Mouse (Mus musculus): ENCODE measurements around the gene Pard3. TPM values are rescaled to one million over a fixed set of nuclear protein-coding genes. Genes with fewer than 3 reads are reported as not detected.
A peak's percentile ranks its signal among the peaks of the same experiment; 100 is the strongest.

The Pard3 gene
- polyA plus RNA-seq, 1 experiment from 2014 or later: 22.7 TPM

- H3K27ac ChIP-seq (ENCODE audit: low read depth, low read length): no peak overlapping the region
- WGBS: 91% methylated on average over 5 of the region's 5 CpGs
- no peak overlapping the region for H3K9ac ChIP-seq (replicated peaks; ENCODE audit: low read depth, low read length)
- H3K27me3 ChIP-seq (ENCODE audit: control insufficient read depth, insufficient read depth, low read length): no peaks in the 10 kb centered on the region
- no peak overlapping the region for H3K4me2 ChIP-seq (ENCODE audit: low read depth, low read length)
- no peak for ATAC-seq (ENCODE audit: low read depth)
- no peak overlapping the region for H3K4me3 ChIP-seq (ENCODE audit: low read depth, low read length)
- no peaks in the 10 kb centered on the region for H3K4me1 ChIP-seq (ENCODE audit: control insufficient read depth, insufficient read depth, low read length)
- no peaks in the 10 kb centered on the region for H3K9me3 ChIP-seq (ENCODE audit: control insufficient read depth, low read length)
- no peaks in the 10 kb centered on the region for H3K36me3 ChIP-seq (ENCODE audit: control insufficient read depth, insufficient read depth, low read length)
Observed at GRCm38 (mm10) chr8:127173483-127173882, 109.8 kb downstream of the Pard3 start.

- H3K4me2 ChIP-seq (ENCODE audit: low read depth, low read length): no peak overlapping the region
- H3K27ac ChIP-seq (ENCODE audit: low read depth, low read length): no peak overlapping the region
- no peak for ATAC-seq (ENCODE audit: low read depth)
- 90% methylated on average over 6 of the region's 6 CpGs for WGBS
- no peak overlapping the region for H3K9ac ChIP-seq (replicated peaks; ENCODE audit: low read depth, low read length)
- H3K9me3 ChIP-seq (ENCODE audit: control insufficient read depth, low read length): no peaks in the 10 kb centered on the region
- no peaks in the 10 kb centered on the region for H3K4me1 ChIP-seq (ENCODE audit: control insufficient read depth, insufficient read depth, low read length)
- no peak overlapping the region for H3K4me3 ChIP-seq (ENCODE audit: low read depth, low read length)
- H3K27me3 ChIP-seq (ENCODE audit: control insufficient read depth, insufficient read depth, low read length): no peaks in the 10 kb centered on the region
- H3K36me3 ChIP-seq (ENCODE audit: control insufficient read depth, insufficient read depth, low read length): no peaks in the 10 kb centered on the region
Observed at GRCm38 (mm10) chr8:127174411-127174810, 110.7 kb downstream of the Pard3 start.

GRCm38 (mm10) chr8:127175160-127175836 is 111.6 kb downstream of the Pard3 start:
- H3K27ac ChIP-seq (ENCODE audit: low read depth, low read length): no peak overlapping the region
- H3K4me3 ChIP-seq (ENCODE audit: low read depth, low read length): no peak overlapping the region
- no peak for ATAC-seq (ENCODE audit: low read depth)
- no peak overlapping the region for H3K4me2 ChIP-seq (ENCODE audit: low read depth, low read length)
- 57% methylated on average over 6 of the region's 6 CpGs for WGBS
- H3K9ac ChIP-seq (replicated peaks; ENCODE audit: low read depth, low read length): no peak overlapping the region
- no peaks in the 10 kb centered on the region for H3K9me3 ChIP-seq (ENCODE audit: control insufficient read depth, low read length)
- no peaks in the 10 kb centered on the region for H3K27me3 ChIP-seq (ENCODE audit: control insufficient read depth, insufficient read depth, low read length)
- H3K4me1 ChIP-seq (ENCODE audit: control insufficient read depth, insufficient read depth, low read length): no peaks in the 10 kb centered on the region
- H3K36me3 ChIP-seq (ENCODE audit: control insufficient read depth, insufficient read depth, low read length): no peaks in the 10 kb centered on the region

GRCm38 (mm10) chr8:127178634-127179033 is 114.9 kb downstream of the Pard3 start:
- Histone ChIP-seq H3K27me3 (ENCODE audit: control insufficient read depth, insufficient read depth, low read length) (no peaks in the 10 kb centered on the region), H3K4me1 (ENCODE audit: control insufficient read depth, insufficient read depth, low read length) (no peaks in the 10 kb centered on the region), H3K9ac (replicated peaks; ENCODE audit: low read depth, low read length) (no peak overlapping the region), H3K9me3 (ENCODE audit: control insufficient read depth, low read length) (no peaks in the 10 kb centered on the region), H3K4me3 (ENCODE audit: low read depth, low read length) (no peak overlapping the region), H3K36me3 (ENCODE audit: control insufficient read depth, insufficient read depth, low read length) (no peaks in the 10 kb centered on the region), H3K4me2 (ENCODE audit: low read depth, low read length) (no peak overlapping the region), H3K27ac (ENCODE audit: low read depth, low read length) (no peak overlapping the region)
- 50% methylated on average over 4 of the region's 4 CpGs for WGBS
- peak; percentile 71; the same call in 1 of the 2 replicates for ATAC-seq (ENCODE audit: low read depth)

DNA sequence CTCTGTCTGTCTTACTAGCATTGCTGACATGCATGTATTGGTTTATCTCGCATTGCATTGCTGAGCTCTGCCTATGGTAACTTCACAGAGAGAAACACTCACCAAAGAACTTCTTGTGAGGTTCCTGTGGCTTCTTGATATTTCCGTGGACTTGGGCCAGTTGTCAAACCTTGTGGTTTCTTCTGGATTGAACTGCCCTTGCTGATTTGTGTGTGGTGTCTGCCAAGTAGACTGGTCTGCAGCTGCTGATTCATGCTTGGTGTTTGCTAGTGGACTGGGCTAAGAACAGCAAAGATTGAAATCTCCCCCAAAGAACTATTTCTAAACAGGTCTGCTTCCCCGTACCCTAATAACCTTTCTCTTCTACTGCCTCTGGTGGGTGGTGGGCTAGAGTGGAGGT is 117.6 kb downstream of the Pard3 start:
- no peak for ATAC-seq (ENCODE audit: low read depth)
- Histone ChIP-seq H3K4me1 (ENCODE audit: control insufficient read depth, insufficient read depth, low read length) (peaks cover 9% of the 10 kb centered on the region; the same call in 1 of the 2 replicates), H3K27ac (ENCODE audit: low read depth, low read length) (no peak overlapping the region), H3K9me3 (ENCODE audit: control insufficient read depth, low read length) (no peaks in the 10 kb centered on the region), H3K9ac (replicated peaks; ENCODE audit: low read depth, low read length) (no peak overlapping the region), H3K36me3 (ENCODE audit: control insufficient read depth, insufficient read depth, low read length) (no peaks in the 10 kb centered on the region), H3K27me3 (ENCODE audit: control insufficient read depth, insufficient read depth, low read length) (no peaks in the 10 kb centered on the region), H3K4me2 (ENCODE audit: low read depth, low read length) (no peak overlapping the region), H3K4me3 (ENCODE audit: low read depth, low read length) (no peak overlapping the region)
- 92% methylated on average over 3 of the region's 3 CpGs for WGBS

GRCm38 (mm10) chr8:127182065-127182464 is 118.4 kb downstream of the Pard3 start:
- no peak for ATAC-seq (ENCODE audit: low read depth)
- Histone ChIP-seq H3K4me2 (ENCODE audit: low read depth, low read length) (no peak overlapping the region), H3K27me3 (ENCODE audit: control insufficient read depth, insufficient read depth, low read length) (no peaks in the 10 kb centered on the region), H3K9me3 (ENCODE audit: control insufficient read depth, low read length) (no peaks in the 10 kb centered on the region), H3K4me3 (ENCODE audit: low read depth, low read length) (no peak overlapping the region), H3K36me3 (ENCODE audit: control insufficient read depth, insufficient read depth, low read length) (no peaks in the 10 kb centered on the region), H3K27ac (ENCODE audit: low read depth, low read length) (no peak overlapping the region), H3K9ac (replicated peaks; ENCODE audit: low read depth, low read length) (no peak overlapping the region), H3K4me1 (ENCODE audit: control insufficient read depth, insufficient read depth, low read length) (peaks cover 9% of the 10 kb centered on the region; the same call in 1 of the 2 replicates)
- WGBS: 82% methylated on average over 3 of the region's 3 CpGs

DNA sequence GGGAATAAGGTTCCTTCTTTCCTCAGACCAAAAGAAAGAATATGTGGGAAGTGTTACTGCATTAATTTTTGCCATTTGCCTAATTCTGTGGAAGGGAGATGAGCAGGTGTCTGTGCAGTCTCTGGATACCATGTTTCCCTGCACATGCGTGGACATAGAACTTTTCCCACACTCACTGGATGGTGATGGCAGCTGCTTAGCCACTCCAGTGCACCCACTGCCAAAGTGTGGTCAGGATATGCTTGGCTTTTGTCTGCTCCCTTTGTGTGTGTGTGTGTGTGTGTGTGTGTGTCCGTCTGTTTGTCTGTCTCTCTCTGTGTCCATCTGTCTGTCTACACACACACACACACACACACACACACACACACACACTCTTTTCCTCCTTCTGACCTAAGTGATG is 119.8 kb downstream of the Pard3 start:
- WGBS: 58% methylated on average over 2 of the region's 2 CpGs
- Histone ChIP-seq H3K9ac (replicated peaks; ENCODE audit: low read depth, low read length) (no peak overlapping the region), H3K27me3 (ENCODE audit: control insufficient read depth, insufficient read depth, low read length) (no peaks in the 10 kb centered on the region), H3K9me3 (ENCODE audit: control insufficient read depth, low read length) (no peaks in the 10 kb centered on the region), H3K4me2 (ENCODE audit: low read depth, low read length) (no peak overlapping the region), H3K27ac (ENCODE audit: low read depth, low read length) (no peak overlapping the region), H3K4me3 (ENCODE audit: low read depth, low read length) (no peak overlapping the region), H3K4me1 (ENCODE audit: control insufficient read depth, insufficient read depth, low read length) (peaks cover 9% of the 10 kb centered on the region; the same call in 1 of the 2 replicates), H3K36me3 (ENCODE audit: control insufficient read depth, insufficient read depth, low read length) (no peaks in the 10 kb centered on the region)
- ATAC-seq (ENCODE audit: low read depth): no peak

DNA sequence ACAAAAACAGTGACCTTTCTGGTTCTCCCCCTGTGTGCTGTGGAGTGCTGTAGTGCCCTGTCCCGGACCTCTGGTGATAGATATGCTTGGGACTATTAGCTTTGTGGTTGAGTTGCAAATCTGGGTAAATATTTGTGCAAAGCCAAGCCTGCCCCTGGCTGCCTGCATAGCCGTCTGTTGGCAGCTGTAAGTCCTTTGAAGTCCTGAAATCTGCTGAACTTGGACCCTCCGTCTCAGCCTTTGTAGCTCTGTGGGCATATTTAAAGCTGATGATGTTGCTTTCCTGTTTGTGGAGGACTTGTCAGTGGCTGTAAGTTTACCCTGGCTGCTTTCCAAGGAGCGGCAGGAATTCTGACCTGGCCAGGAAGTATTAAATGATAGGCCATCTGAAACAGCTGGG is 120.3 kb downstream of the Pard3 start:
- peaks cover 9% of the 10 kb centered on the region; the same call in 1 of the 2 replicates for H3K4me1 ChIP-seq (ENCODE audit: control insufficient read depth, insufficient read depth, low read length)
- no peak overlapping the region for H3K9ac ChIP-seq (replicated peaks; ENCODE audit: low read depth, low read length)
- H3K9me3 ChIP-seq (ENCODE audit: control insufficient read depth, low read length): no peaks in the 10 kb centered on the region
- ATAC-seq (ENCODE audit: low read depth): no peak
- no peaks in the 10 kb centered on the region for H3K27me3 ChIP-seq (ENCODE audit: control insufficient read depth, insufficient read depth, low read length)
- H3K4me2 ChIP-seq (ENCODE audit: low read depth, low read length): no peak overlapping the region
- H3K4me3 ChIP-seq (ENCODE audit: low read depth, low read length): no peak overlapping the region
- 44% methylated on average over 4 of the region's 4 CpGs for WGBS
- H3K36me3 ChIP-seq (ENCODE audit: control insufficient read depth, insufficient read depth, low read length): no peaks in the 10 kb centered on the region
- H3K27ac ChIP-seq (ENCODE audit: low read depth, low read length): no peak overlapping the region

DNA sequence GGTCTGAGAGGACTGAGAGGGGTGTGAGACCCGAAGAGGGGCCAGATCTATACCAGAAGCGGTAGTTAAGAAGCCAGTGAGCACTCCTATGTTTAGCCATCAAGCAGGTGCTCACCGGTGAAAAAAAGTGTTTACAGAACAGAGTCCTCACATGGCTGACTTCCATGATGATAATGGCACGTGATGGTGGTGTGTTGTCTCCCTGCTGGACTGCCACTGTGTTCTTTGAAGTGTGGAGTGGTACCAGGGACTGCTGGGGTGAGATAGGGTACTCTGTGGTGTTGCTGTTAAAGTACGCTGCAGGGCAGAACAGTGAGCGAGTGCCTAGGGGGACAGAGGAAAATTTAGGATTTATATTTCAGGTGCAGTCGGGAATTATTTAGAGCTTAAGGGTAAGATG is 122.2 kb downstream of the Pard3 start:
- WGBS: 62% methylated on average over 7 of the region's 7 CpGs
- Histone ChIP-seq H3K4me2 (ENCODE audit: low read depth, low read length) (no peak overlapping the region), H3K4me1 (ENCODE audit: control insufficient read depth, insufficient read depth, low read length) (peaks cover 17% of the 10 kb centered on the region; the same call in 1 of the 2 replicates)

More for the DNA sequence above, 122.2 kb downstream of the Pard3 start:
- Histone ChIP-seq H3K9ac (replicated peaks; ENCODE audit: low read depth, low read length) (no peak overlapping the region), H3K9me3 (ENCODE audit: control insufficient read depth, low read length) (no peaks in the 10 kb centered on the region), H3K4me3 (ENCODE audit: low read depth, low read length) (no peak overlapping the region), H3K36me3 (ENCODE audit: control insufficient read depth, insufficient read depth, low read length) (no peaks in the 10 kb centered on the region), H3K27ac (ENCODE audit: low read depth, low read length) (no peak overlapping the region), H3K27me3 (ENCODE audit: control insufficient read depth, insufficient read depth, low read length) (no peaks in the 10 kb centered on the region)
- no peak for ATAC-seq (ENCODE audit: low read depth)
